Mouse (Mus musculus): ENCODE measurements around the gene Clstn3. TPM values are rescaled to one million over a fixed set of nuclear protein-coding genes. Genes with fewer than 3 reads are reported as not detected.
A peak's percentile ranks its signal among the peaks of the same experiment; 100 is the strongest.

Gene Clstn3
- total and polyA plus RNA-seq, 3 experiments: 17.7 to 126 (median 21.4) TPM

DNA sequence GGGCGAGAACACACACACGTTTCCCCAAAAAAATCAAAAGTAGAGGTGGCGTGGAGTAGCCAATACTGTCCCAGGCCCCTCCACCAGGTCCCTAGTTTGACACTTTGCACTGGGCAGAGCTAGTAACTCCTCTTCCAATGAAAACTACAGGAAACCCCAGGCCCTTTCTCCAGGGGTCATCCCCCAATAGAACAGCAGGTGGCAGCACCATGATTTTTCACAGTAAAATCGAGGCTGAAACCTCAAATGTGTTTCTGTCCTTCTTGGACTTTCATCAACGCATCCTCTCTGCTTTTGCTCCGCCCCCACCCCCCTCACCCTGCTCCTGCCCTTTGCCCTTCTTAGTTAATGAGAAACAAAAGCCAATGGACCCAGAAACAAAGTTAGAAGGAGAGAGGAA, 17.0 kb upstream of the Clstn3 start:
- dilution Hi-C loops (cut with MboI; ENCODE audit: extremely low pct_ligation_motif_present, extremely low pct_unique_long_range_greater_than_20kb, low sequenced_read_pairs): no loop called here
- DNase-seq (ENCODE audit: extremely low read depth): peak; percentile 67
- H3K4me2 ChIP-seq (ENCODE audit: insufficient read depth, low read depth, poor library complexity, severe bottlenecking): peak overlapping the region; percentile 40; the same call in 1 of the 2 replicates
- H3K4me1 ChIP-seq (ENCODE audit: control insufficient read depth in 1 of 2, insufficient read depth in 2 of 2): peaks cover 15 to 41% of the 10 kb centered on the region in 2 experiments
- H3K36me3 ChIP-seq (replicated peaks in 1 of 2; ENCODE audit: control insufficient read depth in 1 of 2, insufficient read depth in 1 of 2, low read length in 1 of 2): no peaks in the 10 kb centered on the region
- H3K27ac ChIP-seq (ENCODE audit: insufficient read depth, low read depth): no peak overlapping the region
- in situ Hi-C loops (cut with MboI; ENCODE audit: low pct_ligation_motif_present, low pct_unique_long_range_greater_than_20kb, low sequenced_read_pairs): no loop called here
- H3K4me3 ChIP-seq (replicated peaks in 1 of 3; ENCODE audit: low read depth in 2 of 3, low read length in 2 of 3, poor library complexity in 1 of 3): no peak overlapping the region
- H3K27me3 ChIP-seq (replicated peaks): peaks cover 13% of the 10 kb centered on the region
- H3K9ac ChIP-seq (ENCODE audit: insufficient read depth, low read depth): 0 out of 2 replicates have a peak overlapping the region, but pooled peaks have one; percentile 34
- no peaks in the 10 kb centered on the region for H3K9me3 ChIP-seq (replicated peaks; ENCODE audit: low read length)
- H3K79me2 ChIP-seq (replicated peaks; ENCODE audit: control insufficient read depth, extremely low read depth, insufficient read depth, poor library complexity, severe bottlenecking): no peaks in the 10 kb centered on the region
- TF ChIP-seq RAD21 (IDR thresholded peaks at IDR 0.05; ENCODE audit: low read depth, low read length) (peak; percentile 41), MAFK (IDR thresholded peaks at IDR 0.05; ENCODE audit: insufficient replicate concordance, low read length) (no peak), SMC3 (IDR thresholded peaks at IDR 0.05; ENCODE audit: low read depth, low read length) (peak; percentile 67), MYC (IDR thresholded peaks at IDR 0.05; ENCODE audit: low read depth, low read length) (peak; percentile 50; the same call in 1 of the 2 replicates), CTCF (conservative IDR thresholded peaks at IDR 0.05 in 1 of 2, IDR thresholded peaks at IDR 0.05 in 1 of 2; ENCODE audit: low read depth in 2 of 2, low read length in 2 of 2) (peak; percentile 49 to 81)

DNA sequence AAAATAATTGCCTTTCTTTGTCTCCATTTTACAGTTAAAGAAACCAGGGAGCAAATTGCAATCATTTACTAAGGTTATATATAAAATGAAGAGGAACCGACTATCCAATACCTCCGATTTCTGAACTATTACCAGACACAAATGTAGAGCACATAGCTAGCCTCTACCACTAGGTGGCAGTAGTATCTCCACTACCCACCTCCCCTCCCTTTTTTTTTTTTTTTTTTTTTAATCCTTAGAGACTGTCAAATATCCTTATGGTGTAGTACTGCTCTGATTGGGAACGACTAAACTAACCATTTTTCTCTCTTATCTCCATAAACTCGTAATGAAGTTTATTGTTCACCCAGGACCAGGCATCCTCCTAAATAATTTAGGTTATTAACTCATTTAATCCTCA, 15.7 kb upstream of the Clstn3 start:
- dilution Hi-C loops (cut with MboI; ENCODE audit: extremely low pct_ligation_motif_present, extremely low pct_unique_long_range_greater_than_20kb, low sequenced_read_pairs) (no loop called here), in situ Hi-C loops (cut with MboI; ENCODE audit: low pct_ligation_motif_present, low pct_unique_long_range_greater_than_20kb, low sequenced_read_pairs) (no loop called here)
- Histone ChIP-seq H3K4me3 (replicated peaks in 1 of 3; ENCODE audit: low read depth in 2 of 3, low read length in 2 of 3, poor library complexity in 1 of 3) (no peak overlapping the region), H3K4me1 (ENCODE audit: control insufficient read depth in 1 of 2, insufficient read depth in 2 of 2) (peaks cover 15 to 41% of the 10 kb centered on the region in 2 experiments), H3K9ac (ENCODE audit: insufficient read depth, low read depth) (no peak overlapping the region), H3K9me3 (replicated peaks; ENCODE audit: low read length) (no peaks in the 10 kb centered on the region), H3K36me3 (replicated peaks in 1 of 2; ENCODE audit: control insufficient read depth in 1 of 2, insufficient read depth in 1 of 2, low read length in 1 of 2) (no peaks in the 10 kb centered on the region), H3K79me2 (replicated peaks; ENCODE audit: control insufficient read depth, extremely low read depth, insufficient read depth, poor library complexity, severe bottlenecking) (peaks cover 4% of the 10 kb centered on the region; the same call in 1 of the 2 replicates), H3K4me2 (ENCODE audit: insufficient read depth, low read depth, poor library complexity, severe bottlenecking) (no peak overlapping the region), H3K27ac (ENCODE audit: insufficient read depth, low read depth) (no peak overlapping the region), H3K27me3 (replicated peaks) (peaks cover 13% of the 10 kb centered on the region)
- DNase-seq (ENCODE audit: extremely low read depth): peak; percentile 69
- no peak for TF ChIP-seq ELF1 (IDR thresholded peaks at IDR 0.05; ENCODE audit: low read depth, low read length)
- TF ChIP-seq MAX (IDR thresholded peaks at IDR 0.05; ENCODE audit: low read length): no peak
- TF ChIP-seq TBP (conservative IDR thresholded peaks at IDR 0.05; ENCODE audit: low read depth, low read length): no peak
- TF ChIP-seq MAZ (IDR thresholded peaks at IDR 0.05; ENCODE audit: low read depth, low read length): peak; percentile 83
- no peak for TF ChIP-seq POLR2AphosphoS2 (IDR thresholded peaks at IDR 0.05; ENCODE audit: low read depth, low read length)
- no peak for TF ChIP-seq BHLHE40 (IDR thresholded peaks at IDR 0.05; ENCODE audit: low read depth, low read length)
- TF ChIP-seq ZNF384 (IDR thresholded peaks at IDR 0.05; ENCODE audit: low read depth, low read length): peak; percentile 99
- no peak for TF ChIP-seq SIN3A (IDR thresholded peaks at IDR 0.05; ENCODE audit: low read length)
- no peak for TF ChIP-seq JUN (IDR thresholded peaks at IDR 0.05; ENCODE audit: insufficient read depth, low read depth, low read length)
- no peak for TF ChIP-seq MAFK (IDR thresholded peaks at IDR 0.05; ENCODE audit: insufficient replicate concordance, low read length)
- no peak for TF ChIP-seq ETS1 (conservative IDR thresholded peaks at IDR 0.05; ENCODE audit: low read depth, low read length)
- TF ChIP-seq UBTF (IDR thresholded peaks at IDR 0.05; ENCODE audit: low read depth, low read length): no peak
- TF ChIP-seq IRF4 (IDR thresholded peaks at IDR 0.05; ENCODE audit: low read depth, low read length): no peak
- no peak for TF ChIP-seq EP300 (IDR thresholded peaks at IDR 0.05; ENCODE audit: low read length)
- TF ChIP-seq MEF2A (IDR thresholded peaks at IDR 0.05; ENCODE audit: borderline replicate concordance, low read depth, low read length): no peak
- TF ChIP-seq ZMIZ1 (IDR thresholded peaks at IDR 0.05; ENCODE audit: low read depth, low read length): no peak
- TF ChIP-seq RCOR1 (conservative IDR thresholded peaks at IDR 0.05; ENCODE audit: low read depth, low read length): no peak
- TF ChIP-seq CTCF (conservative IDR thresholded peaks at IDR 0.05 in 1 of 2, IDR thresholded peaks at IDR 0.05 in 1 of 2; ENCODE audit: low read depth in 2 of 2, low read length in 2 of 2): peak; percentile 77 to 81
- peak; percentile 37 for TF ChIP-seq SMC3 (IDR thresholded peaks at IDR 0.05; ENCODE audit: low read depth, low read length)
- TF ChIP-seq ZKSCAN1 (IDR thresholded peaks at IDR 0.05; ENCODE audit: borderline replicate concordance, low read depth, low read length): no peak

Data from CH12.LX (cell line).